Mouse (Mus musculus) liver, embryonic 16.5 days (tissue): Measurements from ENCODE around the gene Tbxa2r. TPM values are rescaled to one million over a fixed set of nuclear protein-coding genes. Genes with fewer than 3 reads are reported as not detected.

Source experiments
- ATAC-seq: fragments of 200-750 bp; cut with Nextera tagmentation; 2 replicates; pipeline ENCODE4 v1.8.0; 2017; ENCODE audit warnings: low read depth, mild to moderate bottlenecking, moderate number of reproducible peaks, moderate library complexity
- H3K27ac ChIP-seq: fragments of 300-500 bp; sonication (generic); 2 replicates; pipeline ENCODE4 v1.5.1; 2014; ENCODE audit warnings: mild to moderate bottlenecking, low read length
- H3K27me3 ChIP-seq: fragments of 300-500 bp; sonication (generic); 2 replicates; pipeline ENCODE4 v1.6.1; 2014; ENCODE audit warnings: low read depth, low read length, mixed read lengths; ENCODE audit not compliant: control insufficient read depth, insufficient read depth
- H3K36me3 ChIP-seq: fragments of 300-500 bp; sonication (generic); 2 replicates; pipeline ENCODE4 v1.6.1; 2014; ENCODE audit warnings: mild to moderate bottlenecking; ENCODE audit not compliant: control insufficient read depth, insufficient read depth
- H3K4me1 ChIP-seq: fragments of 300-500 bp; sonication (generic); 2 replicates; pipeline ENCODE4 v1.6.1; 2014; ENCODE audit warnings: low read depth, low read length, mixed read lengths; ENCODE audit not compliant: control insufficient read depth
- H3K4me2 ChIP-seq: fragments of 300-500 bp; sonication (generic); 2 replicates; pipeline ENCODE4 v1.6.1; 2014; ENCODE audit warnings: low read depth, low read length, mixed read lengths
- H3K4me3 ChIP-seq: fragments of 300-500 bp; sonication (generic); 2 replicates; pipeline ENCODE4 v1.5.1; 2014; ENCODE audit warnings: low read depth, mild to moderate bottlenecking, low read length
- H3K9ac ChIP-seq: fragments of 300-500 bp; sonication (generic); 2 replicates; pipeline ENCODE4 v1.6.1; 2014; ENCODE audit warnings: low read depth, low read length
- H3K9me3 ChIP-seq: fragments of 300-500 bp; sonication (generic); replicated peaks from 2 replicates; pipeline ENCODE4 v1.6.1; 2016; ENCODE audit warnings: low read length; ENCODE audit not compliant: control insufficient read depth
- WGBS: fragments of 180-500 bp; shearing (Covaris S2); extraction: QIAGEN DNeasy Blood & Tissue Kit; methylation state at CpG from one replicate; pipeline ENCODE4 v1.1.7; 2014; ENCODE audit not compliant: insufficient replicate concordance; 5-methylcytosine and 5-hydroxymethylcytosine counted together
- polyA plus RNA-seq: library from polyadenylated mRNA; unstranded; fragments of >200 nt; fragmentation: Nextera tagmentation; extraction: Ambion mirVana; gene quantifications from 2 replicates; pipeline ENCODE4 v1.2.1, GENCODE M21; 2015

Tbxa2r gene
- polyA plus RNA-seq, 1 experiment from 2014 or later = 4.5 TPM

- ATAC-seq = no peak
- WGBS = 64% methylated on average over 16 of the region's 16 CpGs
- H3K36me3 ChIP-seq = peaks cover 9% of the 10 kb centered on the region; the same call in 1 of the 2 replicates
- H3K9ac ChIP-seq = peak overlapping the region; percentile 35
- peak overlapping the region; percentile 30 for H3K4me3 ChIP-seq
- peak overlapping the region; percentile 55; the same call in 1 of the 2 replicates for H3K4me2 ChIP-seq
- no peaks in the 10 kb centered on the region for H3K9me3 ChIP-seq
- peaks cover 35% of the 10 kb centered on the region for H3K4me1 ChIP-seq
- no peaks in the 10 kb centered on the region for H3K27me3 ChIP-seq
- no peak overlapping the region for H3K27ac ChIP-seq
These were observed 12.0 kb upstream of the Tbxa2r start for GRCm38 (mm10) chr10:81316338-81317060.

DNA sequence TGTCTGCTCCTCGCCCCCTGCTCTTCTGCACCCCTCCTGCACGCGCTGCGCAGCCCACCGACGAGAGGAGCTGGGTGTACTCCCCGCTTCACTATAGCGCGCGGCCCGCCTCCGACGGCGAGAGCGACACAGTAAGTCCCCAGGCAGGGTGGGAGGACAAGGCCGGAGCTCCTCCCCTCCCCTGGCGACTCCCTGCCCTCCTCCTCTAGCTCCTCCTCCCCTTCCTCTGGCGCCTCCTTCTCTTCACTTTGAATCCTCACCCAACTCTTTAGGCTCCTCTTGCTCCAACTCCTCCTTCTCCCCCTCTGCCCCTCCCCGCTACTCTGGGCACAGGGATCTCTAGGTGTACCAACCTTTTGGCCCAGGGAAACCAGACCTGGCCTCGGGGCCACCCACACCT is 11.3 kb upstream of the Tbxa2r start:
- H3K4me3 ChIP-seq = peak overlapping the region; percentile 30
- H3K4me2 ChIP-seq = peak overlapping the region; percentile 55
- no peak overlapping the region for H3K27ac ChIP-seq
- H3K9ac ChIP-seq = peak overlapping the region; percentile 35
- H3K36me3 ChIP-seq = peaks cover 12% of the 10 kb centered on the region; the same call in 1 of the 2 replicates
- no peaks in the 10 kb centered on the region for H3K9me3 ChIP-seq
- H3K4me1 ChIP-seq = peaks cover 42% of the 10 kb centered on the region
- no peaks in the 10 kb centered on the region for H3K27me3 ChIP-seq
- 22% methylated on average over 20 of the region's 20 CpGs for WGBS
- no peak for ATAC-seq

- H3K27ac ChIP-seq = no peak overlapping the region
- H3K9ac ChIP-seq = no peak overlapping the region; the same call in 1 of the 2 replicates
- no peak overlapping the region for H3K4me2 ChIP-seq
- no peak for ATAC-seq
- no peaks in the 10 kb centered on the region for H3K9me3 ChIP-seq
- H3K36me3 ChIP-seq = peaks cover 21% of the 10 kb centered on the region
- no peaks in the 10 kb centered on the region for H3K27me3 ChIP-seq
- WGBS = 79% methylated on average over 13 of the region's 13 CpGs
- H3K4me1 ChIP-seq = peaks cover 46% of the 10 kb centered on the region
- H3K4me3 ChIP-seq = no peak overlapping the region
These were observed 9.8 kb upstream of the Tbxa2r start for GRCm38 (mm10) chr10:81318589-81319329.

DNA sequence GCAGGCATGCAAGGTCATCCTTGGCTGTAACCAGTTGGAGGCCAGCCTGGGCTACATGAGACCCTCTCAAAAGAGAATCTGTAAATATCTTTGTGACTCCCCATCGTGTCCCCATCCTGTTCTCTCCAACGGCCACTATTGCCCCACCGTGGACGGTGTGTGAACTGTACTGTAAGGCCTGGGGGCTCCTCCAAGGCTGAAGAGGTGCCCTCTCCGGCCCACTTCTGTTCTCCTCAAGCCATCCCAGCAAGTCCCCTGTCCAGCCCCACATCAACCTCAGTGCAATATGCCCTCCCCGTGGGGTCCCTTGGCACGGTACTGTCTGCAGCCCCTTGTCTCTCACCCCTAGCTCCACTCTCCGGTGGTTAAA is 9.2 kb upstream of the Tbxa2r start:
- ATAC-seq = no peak

GRCm38 (mm10) chr10:81319741-81320549 is 8.6 kb upstream of the Tbxa2r start:
- peak overlapping the region; percentile 78 for H3K4me3 ChIP-seq
- no peaks in the 10 kb centered on the region for H3K27me3 ChIP-seq
- ATAC-seq = no peak
- no peaks in the 10 kb centered on the region for H3K9me3 ChIP-seq
- peaks cover 46% of the 10 kb centered on the region for H3K4me1 ChIP-seq
- peaks cover 33% of the 10 kb centered on the region for H3K36me3 ChIP-seq
- 1% methylated on average over 38 of the region's 38 CpGs for WGBS
- H3K4me2 ChIP-seq = peak overlapping the region; percentile 89
- H3K9ac ChIP-seq = peak overlapping the region; percentile 62
- H3K27ac ChIP-seq = peak overlapping the region; percentile 92

More for the DNA sequence above, 9.2 kb upstream of the Tbxa2r start:
- Histone ChIP-seq H3K27ac (peak overlapping the region; percentile 92), H3K36me3 (peaks cover 26% of the 10 kb centered on the region), H3K4me1 (peaks cover 46% of the 10 kb centered on the region), H3K4me2 (peak overlapping the region; percentile 89), H3K4me3 (peak overlapping the region; percentile 78), H3K27me3 (no peaks in the 10 kb centered on the region), H3K9ac (peak overlapping the region; percentile 62), H3K9me3 (no peaks in the 10 kb centered on the region)
- WGBS = 39% methylated on average over 8 of the region's 8 CpGs

DNA sequence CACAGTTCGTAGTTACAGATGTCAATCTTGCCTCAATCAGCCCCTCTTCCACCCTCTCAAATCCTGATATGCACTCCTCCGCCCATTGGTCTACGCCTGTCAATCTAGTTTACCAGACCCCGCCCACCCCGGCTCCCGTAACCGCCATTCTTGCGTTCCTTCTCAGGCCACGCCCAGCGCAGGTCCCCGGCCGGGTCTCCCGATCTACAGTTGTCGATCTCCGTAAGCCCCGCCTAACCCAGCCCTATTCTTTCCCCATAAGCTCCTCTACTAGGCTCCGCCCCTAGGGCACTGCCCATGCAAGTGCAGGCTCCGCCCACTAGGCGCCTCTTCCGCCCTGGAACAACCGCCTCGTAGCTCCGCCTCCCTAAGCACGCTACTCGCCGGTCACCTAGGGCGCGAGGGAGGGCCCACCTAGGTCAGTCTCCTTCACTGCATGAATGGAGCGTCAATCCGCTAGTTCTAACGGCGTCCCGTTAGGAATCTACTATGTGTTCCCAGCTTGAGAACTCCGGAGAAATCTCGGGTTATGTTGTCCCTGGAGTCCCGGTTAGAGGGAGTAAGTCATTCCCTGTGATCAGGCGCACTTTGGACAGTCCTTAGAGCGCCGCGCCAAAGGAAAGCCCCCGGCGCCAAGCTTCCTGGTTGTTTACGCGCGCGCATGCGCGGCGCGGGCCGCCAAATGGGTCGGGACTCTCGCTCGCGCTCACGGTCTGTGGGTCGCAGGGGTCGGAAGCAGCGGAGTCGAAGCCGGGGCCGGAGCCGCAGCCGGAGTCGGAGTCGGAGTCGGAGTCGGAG is 7.8 kb upstream of the Tbxa2r start, which contains the start of gene Cactin:
Gene Cactin (plus strand): TSS at position 554 of the 798 bp plus-strand sequence.
- Histone ChIP-seq H3K4me3 (peak within 1 kb of the TSS; percentile 78), H3K9me3 (no peaks in the 10 kb centered on the region), H3K27ac (peak within 1 kb of the TSS; percentile 92), H3K4me1 (peaks cover 46% of the 10 kb centered on the region), H3K9ac (peak within 1 kb of the TSS; percentile 88), H3K36me3 (peaks cover 41% of the 10 kb centered on the region), H3K4me2 (peak within 1 kb of the TSS; percentile 89), H3K27me3 (no peaks in the 10 kb centered on the region)
- ATAC-seq = peak; percentile 86
- WGBS = under 1% methylated on average over 68 of the region's 68 CpGs

GRCm38 (mm10) chr10:81321436-81321835 is 7.1 kb upstream of the Tbxa2r start:
- no peaks in the 10 kb centered on the region for H3K27me3 ChIP-seq
- WGBS = 2% methylated on average over 20 of the region's 20 CpGs
- peak overlapping the region; percentile 88 for H3K9ac ChIP-seq
- H3K4me3 ChIP-seq = peak overlapping the region; percentile 78
- H3K9me3 ChIP-seq = no peaks in the 10 kb centered on the region
- H3K4me1 ChIP-seq = peaks cover 46% of the 10 kb centered on the region
- ATAC-seq = no peak
- H3K4me2 ChIP-seq = peak overlapping the region; percentile 89
- peak overlapping the region; percentile 92 for H3K27ac ChIP-seq
- H3K36me3 ChIP-seq = peaks cover 44% of the 10 kb centered on the region

DNA sequence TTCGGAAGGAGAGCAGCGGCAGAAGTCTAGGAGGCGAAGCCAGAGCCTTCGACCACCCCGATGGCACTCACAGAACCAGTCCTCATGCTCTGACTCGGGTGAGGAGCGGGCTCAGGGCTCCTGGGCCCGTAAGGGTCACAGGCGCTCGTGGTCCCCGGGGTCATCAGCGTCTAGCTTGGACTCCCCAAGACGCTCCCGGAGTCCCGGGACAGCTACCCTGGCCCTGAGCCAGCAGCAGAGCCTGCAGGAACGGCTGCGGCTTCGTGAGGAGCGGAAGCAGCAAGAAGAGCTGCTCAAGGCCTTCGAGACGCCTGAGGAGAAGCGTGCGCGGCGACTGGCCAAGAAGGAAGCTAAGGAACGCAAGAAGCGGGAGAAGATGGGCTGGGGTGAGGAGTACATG is 6.1 kb upstream of the Tbxa2r start:
- Histone ChIP-seq H3K4me2 (peak overlapping the region; percentile 89), H3K4me1 (peaks cover 40% of the 10 kb centered on the region), H3K4me3 (peak overlapping the region; percentile 78), H3K36me3 (peaks cover 52% of the 10 kb centered on the region), H3K9me3 (no peaks in the 10 kb centered on the region), H3K9ac (peak overlapping the region; percentile 88; the same call in 1 of the 2 replicates), H3K27ac (no peak overlapping the region; the same call in 1 of the 2 replicates), H3K27me3 (no peaks in the 10 kb centered on the region)
- no peak for ATAC-seq
- 90% methylated on average over 27 of the region's 27 CpGs for WGBS
